Mouse (Mus musculus) small intestine, adult 2 months (tissue): ENCODE results near the gene Elf3. TPM values are rescaled to one million over a fixed set of nuclear protein-coding genes. Genes with fewer than 3 reads are reported as not detected.

Experiments
- H3K27ac ChIP-seq: fragments of 200-500 bp; 2 replicates; pipeline ENCODE4 v1.5.1; 2012; ENCODE audit warnings: low read depth, low read length, control low read depth, inconsistent platforms; ENCODE audit not compliant: insufficient read depth
- H3K27me3 ChIP-seq: fragments of 200-500 bp; 2 replicates; pipeline ENCODE4 v1.6.1; 2012; ENCODE audit warnings: mild to moderate bottlenecking, moderate library complexity, low read length, inconsistent platforms; ENCODE audit not compliant: control insufficient read depth, insufficient read depth
- H3K36me3 ChIP-seq: fragments of 200-500 bp; 2 replicates; pipeline ENCODE4 v1.6.1; 2012; ENCODE audit warnings: mild to moderate bottlenecking, low read length, control low read depth, inconsistent platforms; ENCODE audit not compliant: control insufficient read depth, insufficient read depth
- H3K4me1 ChIP-seq: fragments of 200-500 bp; 2 replicates; pipeline ENCODE4 v1.6.1; 2012; ENCODE audit warnings: low read length, inconsistent platforms, mixed read lengths; ENCODE audit not compliant: control insufficient read depth, insufficient read depth, insufficient read length
- H3K4me3 ChIP-seq: fragments of 200-500 bp; 2 replicates; pipeline ENCODE4 v1.5.1; 2012; ENCODE audit warnings: low read depth, mild to moderate bottlenecking, control low read depth, inconsistent platforms, low read length, moderate library complexity
- CTCF ChIP-seq: fragments of 200-500 bp; IDR thresholded peaks from 2 replicates; pipeline ENCODE4 v1.5.1; 2012; ENCODE audit warnings: low read depth, mild to moderate bottlenecking, control low read depth, inconsistent platforms, low read length, moderate library complexity, mixed read lengths; ENCODE audit not compliant: insufficient replicate concordance, insufficient read length; ENCODE audit errors: extremely low read depth
- POLR2A ChIP-seq: fragments of 200-500 bp; IDR thresholded peaks from 2 replicates; pipeline ENCODE4 v1.6.1; 2012; ENCODE audit warnings: low read depth, mild to moderate bottlenecking, control low read depth, inconsistent platforms, low read length, moderate library complexity
- WGBS: fragments of 180-500 bp; shearing (Covaris S2); methylation state at CpG from one replicate; pipeline ENCODE4 v1.1.7; 2018; 5-methylcytosine and 5-hydroxymethylcytosine counted together
- polyA plus RNA-seq: library from polyadenylated mRNA; depleted of rRNA; stranded (reverse); fragments of >200 nt; gene quantifications from 2 replicates; pipeline ENCODE4 v1.2.3, GENCODE M21; 2012; rRNA removed

The Elf3 gene
- polyA plus RNA-seq = 110 and 185 TPM in 2 replicates

GRCm38 (mm10) chr1:135258380-135259127 lies at the start of gene Elf3:
Gene Elf3, minus strand, starts transcription at chr1:135258568.
- Histone ChIP-seq H3K4me3 (peak within 1 kb of the TSS; percentile 90), H3K27ac (peak within 1 kb of the TSS; percentile 97), H3K27me3 (no peaks in the 10 kb centered on the region), H3K4me1 (no peaks in the 10 kb centered on the region), H3K36me3 (peaks cover 55% of the 10 kb centered on the region)
- 18% methylated on average over 19 of the region's 19 CpGs for WGBS
- TF ChIP-seq CTCF (no peak), POLR2A (peak; percentile 99)

GRCm38 (mm10) chr1:135290908-135291307 lies 32.5 kb upstream of the Elf3 start:
- Histone ChIP-seq H3K27ac (no peak overlapping the region), H3K27me3 (no peaks in the 10 kb centered on the region), H3K4me1 (peaks cover 11% of the 10 kb centered on the region; the same call in 1 of the 2 replicates), H3K36me3 (peaks cover 4% of the 10 kb centered on the region; the same call in 1 of the 2 replicates), H3K4me3 (no peak overlapping the region)
- WGBS = 82% methylated on average over 5 of the region's 5 CpGs
- TF ChIP-seq POLR2A (no peak), CTCF (no peak)

- no peak overlapping the region for H3K27ac ChIP-seq
- WGBS = 62% methylated on average over 2 of the region's 2 CpGs
- H3K36me3 ChIP-seq = no peaks in the 10 kb centered on the region
- H3K4me1 ChIP-seq = peaks cover 13% of the 10 kb centered on the region; the same call in 1 of the 2 replicates
- no peaks in the 10 kb centered on the region for H3K27me3 ChIP-seq
- no peak overlapping the region for H3K4me3 ChIP-seq
- no peak for TF ChIP-seq CTCF
- TF ChIP-seq POLR2A = no peak
Measured at GRCm38 (mm10) chr1:135286311-135286710, 27.9 kb upstream of the Elf3 start.

GRCm38 (mm10) chr1:135283826-135284291 lies 25.5 kb upstream of the Elf3 start, which contains the start of gene Rnpep:
Gene Rnpep, minus strand, starts transcription at chr1:135284084.
- no peaks in the 10 kb centered on the region for H3K27me3 ChIP-seq
- peak within 1 kb of the TSS; percentile 77 for H3K4me3 ChIP-seq
- TF ChIP-seq POLR2A (peak; percentile 84; the same call in 1 of the 2 replicates), CTCF (no peak)
- H3K4me1 ChIP-seq = peaks cover 13% of the 10 kb centered on the region; the same call in 1 of the 2 replicates
- WGBS = under 1% methylated on average over 39 of the region's 39 CpGs
- H3K36me3 ChIP-seq = peaks cover 8% of the 10 kb centered on the region
- H3K27ac ChIP-seq = peak within 1 kb of the TSS; percentile 95

- peak overlapping the region; percentile 95 for H3K27ac ChIP-seq
- H3K4me1 ChIP-seq = peaks cover 13% of the 10 kb centered on the region; the same call in 1 of the 2 replicates
- TF ChIP-seq CTCF = no peak
- no peak for TF ChIP-seq POLR2A
- H3K4me3 ChIP-seq = peak overlapping the region; percentile 77
- peaks cover 13% of the 10 kb centered on the region for H3K36me3 ChIP-seq
- no peaks in the 10 kb centered on the region for H3K27me3 ChIP-seq
- WGBS = 1% methylated on average over 48 of the region's 48 CpGs
Measured at GRCm38 (mm10) chr1:135283287-135283825, 25.0 kb upstream of the Elf3 start.

GRCm38 (mm10) chr1:135282536-135283286 lies 24.3 kb upstream of the Elf3 start:
- Histone ChIP-seq H3K27ac (peak overlapping the region; percentile 95), H3K27me3 (no peaks in the 10 kb centered on the region), H3K4me1 (peaks cover 10% of the 10 kb centered on the region; the same call in 1 of the 2 replicates), H3K4me3 (peak overlapping the region; percentile 77), H3K36me3 (peaks cover 18% of the 10 kb centered on the region)
- TF ChIP-seq POLR2A = no peak
- no peak for TF ChIP-seq CTCF
- 1% methylated on average over 13 of the region's 13 CpGs for WGBS

- Histone ChIP-seq H3K27ac (peak overlapping the region; percentile 95), H3K4me3 (peak overlapping the region; percentile 53), H3K27me3 (no peaks in the 10 kb centered on the region), H3K36me3 (peaks cover 23% of the 10 kb centered on the region), H3K4me1 (peaks cover 9% of the 10 kb centered on the region; the same call in 1 of the 2 replicates)
- WGBS = 58% methylated on average over 17 of the region's 17 CpGs
- TF ChIP-seq CTCF (no peak), POLR2A (no peak)
Measured at GRCm38 (mm10) chr1:135281841-135282240, 23.5 kb upstream of the Elf3 start.
